Mouse (Mus musculus) cerebellum, adult 9-11 months (tissue): Measurements from ENCODE around the gene Sae1.

ENCODE experiments used
- DNase-seq: peaks from one replicate; pipeline ENCODE4 v3.0.0; 2022

Gene Sae1

DNA sequence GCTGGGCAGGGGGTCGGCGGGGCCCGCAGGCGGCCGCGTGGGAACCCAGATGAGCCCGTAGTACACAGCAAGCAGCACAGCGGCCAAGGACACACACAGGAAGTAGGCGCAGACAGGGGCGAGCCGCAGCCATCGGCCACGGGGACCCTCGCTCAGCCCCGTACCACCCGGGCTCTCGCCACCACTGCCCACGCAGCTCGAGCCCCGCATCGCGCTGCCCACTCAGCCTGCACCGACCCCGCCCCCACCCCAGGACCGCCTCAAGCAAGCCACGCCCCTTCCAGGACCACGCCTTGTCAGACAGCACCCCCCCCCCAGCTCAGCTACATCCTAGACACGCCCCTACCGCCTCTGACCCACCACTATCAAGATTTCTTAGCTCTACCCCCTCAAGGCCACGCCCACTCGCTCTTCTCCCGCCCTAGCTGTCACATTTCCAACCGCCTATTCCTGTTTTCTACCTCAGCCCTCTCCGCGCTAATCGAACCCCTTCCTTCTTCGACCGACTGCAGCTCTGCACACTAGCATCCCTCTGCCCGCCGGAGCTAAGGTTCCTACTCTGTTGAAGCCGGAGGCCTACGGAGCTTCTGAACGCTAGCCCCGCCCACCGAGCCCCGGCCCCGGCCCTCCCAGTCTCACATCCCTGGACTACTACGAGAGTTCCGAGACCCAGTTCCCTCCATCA is 114.4 kb downstream of the Sae1 start, which contains the start of gene Inafm1:
TSS of gene Inafm1 (minus strand) at position 537 of the 685 bp plus-strand sequence.
- DNase-seq = peak; percentile 92

DNA sequence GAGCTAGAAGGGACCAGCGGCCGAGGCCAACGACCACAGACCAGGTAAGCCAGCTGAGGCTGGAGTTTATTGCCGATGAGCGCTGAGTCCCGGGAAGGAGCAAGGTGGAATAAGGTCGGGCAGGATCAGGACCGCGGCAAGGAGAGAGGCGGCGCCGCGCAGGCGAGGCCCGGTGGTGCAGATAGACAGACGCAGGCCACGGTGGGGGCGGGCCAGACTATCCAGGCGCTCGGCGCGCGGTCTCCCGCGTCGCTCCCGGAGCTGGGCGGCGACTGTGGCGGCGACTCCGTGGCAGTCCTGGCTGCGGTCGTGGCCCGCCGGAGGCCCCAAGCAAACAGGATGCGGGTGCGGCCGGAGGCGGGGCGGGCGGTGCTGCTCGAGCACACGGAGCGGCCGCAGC is 114.9 kb downstream of the Sae1 start:
- DNase-seq = peak; percentile 84

DNA sequence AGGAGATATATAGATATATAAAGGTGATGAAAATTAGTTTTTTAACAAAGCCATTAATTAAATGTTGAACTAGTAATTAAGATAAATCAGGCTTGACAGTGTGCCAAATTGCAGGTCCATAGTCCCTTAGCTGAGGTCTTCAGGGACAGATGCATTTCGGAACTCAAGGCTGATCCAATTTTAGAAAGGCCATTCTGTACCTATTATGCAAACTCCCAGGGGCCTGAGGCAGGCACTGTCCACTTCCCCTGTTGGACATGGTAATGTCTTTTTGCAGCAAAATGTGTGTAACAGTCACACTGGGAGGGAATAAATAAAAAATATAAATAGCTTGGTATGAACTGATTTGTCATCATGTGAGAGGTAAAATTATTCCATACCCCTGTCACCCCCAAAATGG is 116.5 kb downstream of the Sae1 start:
- DNase-seq = no peak
